Mouse (Mus musculus) embryo, embryonic 11 days (tissue): ENCODE results near the gene Vmn2r32.
"Not testable (repeated sequence)": the region's sequence is repeated elsewhere in the genome, so short reads cannot be mapped to it uniquely, and the experiment has no call there.

Source experiments
- DNase-seq: peaks from one replicate; pipeline ENCODE4 v3.0.0-alpha.2; 2015

The Vmn2r32 gene

DNA sequence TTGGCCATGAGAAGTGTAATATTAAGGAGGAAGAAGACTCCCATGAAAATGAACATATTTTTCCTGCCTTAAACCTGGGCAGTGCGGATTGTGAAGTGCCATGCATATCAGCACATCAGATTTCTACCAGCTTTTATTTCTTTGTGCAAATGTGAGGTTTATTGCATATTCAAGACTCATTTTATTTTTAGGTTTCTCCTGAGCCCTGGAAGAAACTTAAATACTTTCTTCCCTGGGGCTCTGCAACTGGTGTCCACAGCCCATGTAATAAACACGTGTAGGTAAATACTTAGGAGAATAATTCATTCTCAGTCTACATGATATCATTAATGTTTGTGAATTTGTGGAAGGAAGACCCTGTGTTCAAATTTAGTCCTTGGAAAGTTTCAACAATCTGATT lies at the start of gene Vmn2r32:
Vmn2r32 (minus strand) TSS at position 101 of the 400 bp plus-strand sequence.
- not testable (repeated sequence) for DNase-seq
